Comparison of ENCODE assay signal across 16 mouse cellular contexts in the genomic region with DNA sequence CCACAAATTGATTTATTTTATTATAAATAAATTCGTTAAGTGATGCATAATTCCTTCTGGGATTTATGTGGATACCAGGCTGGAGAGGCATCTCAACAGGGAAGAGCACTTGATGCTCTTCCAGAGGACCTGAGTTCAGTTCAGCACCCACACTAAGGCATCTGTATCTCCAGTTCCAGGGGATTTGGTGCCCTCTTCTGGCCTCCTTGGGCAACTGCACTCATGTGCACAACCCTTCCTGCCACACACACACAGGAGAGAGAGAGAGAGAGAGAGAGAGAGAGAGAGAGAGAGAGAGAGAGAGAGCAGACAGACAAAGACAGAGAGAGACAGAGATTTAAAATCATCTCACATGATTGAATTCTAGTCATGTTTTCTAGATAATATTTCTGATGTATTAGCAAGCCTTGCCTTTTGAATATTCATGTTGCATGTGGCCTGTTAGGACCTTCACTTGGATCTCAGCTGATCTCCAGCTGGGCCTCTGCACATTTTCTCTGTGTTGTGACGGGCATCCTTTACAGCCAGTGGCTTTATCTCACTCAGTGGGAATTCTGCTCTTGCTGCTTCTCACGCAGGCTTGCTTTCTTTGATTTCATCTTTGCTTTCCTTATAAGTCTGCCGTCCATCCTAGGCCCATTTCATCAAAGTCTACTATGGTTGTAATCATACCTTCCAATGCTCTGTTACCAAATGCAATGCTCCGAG.
DNase-seq lines count a peak whose midpoint lies in the region; TF ChIP-seq lines count a peak whose summit lies in the region.
"Had no signal": no experiment of that assay in that cellular context is flagged by ENCODE, and none has a peak within 500 bp of the region (broad histone marks: within the 10 kb centered on the region; RNA-seq: fewer than 3 reads in every experiment).

No protein-coding gene starts in this region.

- H3K9me3 ChIP-seq in MEL (replicated peaks; ENCODE audit: insufficient read depth, low read length): no peaks in the 10 kb centered on the region

- no peak overlapping the region for H3K9ac ChIP-seq in MEL (ENCODE audit: control insufficient read depth, low read depth, low read length, poor library complexity, severe bottlenecking)
- H3K9ac ChIP-seq: midbrain, embryonic 12.5 days had no signal

- H3K27me3 ChIP-seq in kidney, adult 2 months (replicated peaks; ENCODE audit: control insufficient read depth, insufficient read depth, low read length): no peaks in the 10 kb centered on the region
- no peaks in the 10 kb centered on the region for H3K27me3 ChIP-seq in MEL (ENCODE audit: control insufficient read depth in 1 of 2, insufficient read depth in 2 of 2, low read length in 2 of 2)
- H3K27me3 ChIP-seq: midbrain, embryonic 12.5 days had no signal

- no peaks in the 10 kb centered on the region for H3K36me3 ChIP-seq in kidney, adult 2 months (ENCODE audit: control insufficient read depth, insufficient read depth, low read length)
- H3K36me3 ChIP-seq in MEL (ENCODE audit: control insufficient read depth in 1 of 2, insufficient read depth in 2 of 2, low read length in 2 of 2): no peaks in the 10 kb centered on the region
- H3K36me3 ChIP-seq: G1E; heart, embryonic 10.5 days; midbrain, embryonic 12.5 days had no signal

- TF ChIP-seq RAD21 in MEL (IDR thresholded peaks at IDR 0.05; ENCODE audit: low read depth, low read length): peak; percentile 10; the same call in 1 of the 2 replicates

- no peak overlapping the region for H3K4me3 ChIP-seq in kidney, adult 2 months (ENCODE audit: insufficient read depth, low read depth, low read length)
- H3K4me3 ChIP-seq in MEL (ENCODE audit: control insufficient read depth in 1 of 2, insufficient read depth in 1 of 2, low read depth in 2 of 2, low read length in 2 of 2): no peak overlapping the region
- H3K4me3 ChIP-seq: gastrocnemius, adult 2 months; heart, embryonic 10.5 days; midbrain, embryonic 12.5 days had no signal

- H3K27ac ChIP-seq in kidney, adult 2 months (ENCODE audit: insufficient read depth, low read depth, low read length): no peak overlapping the region
- no peak overlapping the region for H3K27ac ChIP-seq in MEL (ENCODE audit: control insufficient read depth, low read depth, low read length)
- H3K27ac ChIP-seq: gastrocnemius, adult 2 months; heart, embryonic 10.5 days; midbrain, embryonic 12.5 days had no signal

- H3K79me2 ChIP-seq in MEL (ENCODE audit: control insufficient read depth, insufficient read depth, low read length, poor library complexity): no peaks in the 10 kb centered on the region

- H3K4me1 ChIP-seq in kidney, adult 2 months (ENCODE audit: control insufficient read depth, insufficient read depth, low read length): no peaks in the 10 kb centered on the region
- H3K4me1 ChIP-seq in MEL (ENCODE audit: control insufficient read depth in 1 of 2, insufficient read depth in 2 of 2, low read length in 2 of 2): no peaks in the 10 kb centered on the region
- H3K4me1 ChIP-seq: heart, embryonic 10.5 days; midbrain, embryonic 12.5 days had no signal

- no peak for TF ChIP-seq POLR2A in kidney, adult 2 months (IDR thresholded peaks at IDR 0.05; ENCODE audit: low read depth, low read length)
- TF ChIP-seq POLR2A in MEL (IDR thresholded peaks at IDR 0.05; ENCODE audit: control insufficient read depth in 1 of 2, insufficient read depth in 1 of 2, low read depth in 1 of 2, low read length in 2 of 2, poor library complexity in 1 of 2): no peak

- TF ChIP-seq EP300 in MEL (IDR thresholded peaks at IDR 0.05; ENCODE audit: low read depth in 1 of 2, low read length in 2 of 2): no peak

- no peak for DNase-seq in kidney, adult 2 months
- DNase-seq in kidney, adult 18-20 months: no peak
- DNase-seq in A20 (ENCODE audit: low read depth, low spot score) (peak; percentile 18), MEL (ENCODE audit: low read depth, low spot score) (peak; percentile 8)
- DNase-seq in cerebellum, postnatal 10 days: peak; percentile 34 to 65
- no peak for DNase-seq in ovary, postnatal 14 days (ENCODE audit: low spot score)
- DNase-seq in retina, embryonic 14.5 days (ENCODE audit: low spot score): no peak
- DNase-seq: gastrocnemius, adult 2 months; heart, postnatal 36 days; kidney, postnatal 14 days; liver; lung, postnatal 14 days; thymus, postnatal 14 days had no signal

- TF ChIP-seq CTCF in kidney, adult 2 months (conservative IDR thresholded peaks at IDR 0.05; ENCODE audit: insufficient read depth, insufficient read length, low read depth, low read length): 0 out of 2 replicates have a peak, but pooled peaks have one; percentile 1
- TF ChIP-seq CTCF in MEL (IDR thresholded peaks at IDR 0.05 in 2 of 3, conservative IDR thresholded peaks at IDR 0.05 in 1 of 3; ENCODE audit: control insufficient read depth in 1 of 3, insufficient read depth in 1 of 3, low read depth in 2 of 3, low read length in 3 of 3, poor library complexity in 1 of 3, severe bottlenecking in 1 of 3): peak; percentile 8 to 35 (median 31); a peak in 3 of 6 replicates

- 88% methylated on average over 5 of the region's 5 CpGs for WGBS in kidney, adult 2 months

TF ChIP-seq in MEL, 35 proteins besides CTCF, POLR2A, EP300 and RAD21:
- TF ChIP-seq MAZ (IDR thresholded peaks at IDR 0.05; ENCODE audit: low read depth, low read length) (no peak), SMC3 (IDR thresholded peaks at IDR 0.05; ENCODE audit: low read depth, low read length) (peak; percentile 11; the same call in 1 of the 2 replicates)

Comparison
In these comparisons a context has a peak if more than half of its experiments do, and no peak if none do; other contexts are left out.
1. DNase-seq: peak in A20 (single experiment), MEL (single experiment) and cerebellum, postnatal 10 days (2 of 2); none in kidney, adult 2 months (single experiment), kidney, adult 18-20 months (single experiment), ovary, postnatal 14 days (single experiment) and retina, embryonic 14.5 days (single experiment).